Mouse (Mus musculus) midbrain, embryonic 11.5 days (tissue): ENCODE results near the gene Atrn. TPM values are rescaled to one million over a fixed set of nuclear protein-coding genes. Genes with fewer than 3 reads are reported as not detected.

ENCODE experiments used
- ATAC-seq: fragments of 200-750 bp; cut with Nextera tagmentation; 2 replicates; pipeline ENCODE4 v1.8.0; 2017; ENCODE audit warnings: moderate TSS enrichment, moderate library complexity; ENCODE audit not compliant: low FRiP score
- DNase-seq: peaks from one replicate; pipeline ENCODE4 v3.0.0; 2015; ENCODE audit warnings: low spot score; ENCODE audit errors: missing footprints
- H3K27ac ChIP-seq: fragments of 300-500 bp; sonication (generic); 2 replicates; pipeline ENCODE4 v1.5.1; 2014; ENCODE audit warnings: low read depth, low read length
- H3K27me3 ChIP-seq: fragments of 300-500 bp; sonication (generic); 2 replicates; pipeline ENCODE4 v1.6.1; 2014; ENCODE audit warnings: mild to moderate bottlenecking, low read length, moderate library complexity, mixed read lengths; ENCODE audit not compliant: control insufficient read depth, insufficient read depth
- H3K36me3 ChIP-seq: fragments of 300-500 bp; sonication (generic); 2 replicates; pipeline ENCODE4 v1.6.1; 2014; ENCODE audit warnings: mild to moderate bottlenecking, low read length, moderate library complexity, mixed read lengths; ENCODE audit not compliant: control insufficient read depth, insufficient read depth
- H3K4me1 ChIP-seq: fragments of 300-500 bp; sonication (generic); 2 replicates; pipeline ENCODE4 v1.6.1; 2014; ENCODE audit warnings: low read length; ENCODE audit not compliant: control insufficient read depth, insufficient read depth
- H3K4me2 ChIP-seq: fragments of 300-500 bp; sonication (generic); 2 replicates; pipeline ENCODE4 v1.6.1; 2014; ENCODE audit warnings: mild to moderate bottlenecking, moderate library complexity
- H3K4me3 ChIP-seq: fragments of 300-500 bp; sonication (generic); 2 replicates; pipeline ENCODE4 v1.5.1; 2014; ENCODE audit warnings: low read depth, low read length
- H3K9ac ChIP-seq: fragments of 300-500 bp; sonication (generic); 2 replicates; pipeline ENCODE4 v1.6.1; 2014; ENCODE audit warnings: low read length
- H3K9me3 ChIP-seq: fragments of 300-500 bp; sonication (generic); 2 replicates; pipeline ENCODE4 v1.6.1; 2016; ENCODE audit warnings: low read length; ENCODE audit not compliant: control insufficient read depth
- WGBS: fragments of 180-500 bp; shearing (Covaris S2); extraction: QIAGEN DNeasy Blood & Tissue Kit; methylation state at CpG from one replicate; pipeline ENCODE4 v1.1.7; 2014; 5-methylcytosine and 5-hydroxymethylcytosine counted together
- microRNA-seq: library from miRNA; unstranded; fragments of <30 nt; microRNA quantifications from one replicate; pipeline ENCODE4, GENCODE M21; 2017
- polyA plus RNA-seq: library from polyadenylated mRNA; unstranded; fragments of >200 nt; fragmentation: Nextera tagmentation; extraction: Ambion mirVana; gene quantifications from 2 replicates; pipeline ENCODE4 v1.2.1, GENCODE M21; 2014

Gene Atrn
- polyA plus RNA-seq, 1 experiment from 2014 or later, result 9.2 TPM

DNA sequence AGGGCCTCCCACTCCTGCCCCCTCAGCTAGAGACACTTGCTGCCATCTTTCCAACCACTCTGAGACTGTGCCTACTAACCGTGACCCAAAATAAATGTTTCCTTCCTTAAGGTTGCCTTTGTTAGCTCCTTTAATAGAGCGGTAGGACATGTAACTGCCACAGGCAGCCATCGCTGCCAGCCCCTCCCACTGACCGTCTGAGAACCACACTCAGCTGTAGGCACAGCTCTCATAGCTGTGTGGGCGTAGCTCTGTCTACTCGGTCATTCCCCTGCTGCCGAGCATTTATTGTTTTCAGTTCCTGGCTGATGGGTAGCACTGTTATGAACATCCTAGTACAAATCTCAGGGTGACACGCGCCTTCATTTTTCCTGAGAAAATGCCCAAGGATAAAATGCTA lies 160.0 kb downstream of the Atrn start:
- H3K27me3 ChIP-seq, result peaks cover 14% of the 10 kb centered on the region
- H3K4me1 ChIP-seq, result peaks cover 3% of the 10 kb centered on the region; the same call in 1 of the 2 replicates
- no peak overlapping the region for H3K27ac ChIP-seq
- no peak overlapping the region for H3K4me2 ChIP-seq
- no peak for ATAC-seq
- H3K36me3 ChIP-seq, result no peaks in the 10 kb centered on the region
- no peak for DNase-seq
- no peak overlapping the region for H3K9ac ChIP-seq
- H3K9me3 ChIP-seq, result no peaks in the 10 kb centered on the region
- 80% methylated on average over 9 of the region's 9 CpGs for WGBS
- H3K4me3 ChIP-seq, result no peak overlapping the region

DNA sequence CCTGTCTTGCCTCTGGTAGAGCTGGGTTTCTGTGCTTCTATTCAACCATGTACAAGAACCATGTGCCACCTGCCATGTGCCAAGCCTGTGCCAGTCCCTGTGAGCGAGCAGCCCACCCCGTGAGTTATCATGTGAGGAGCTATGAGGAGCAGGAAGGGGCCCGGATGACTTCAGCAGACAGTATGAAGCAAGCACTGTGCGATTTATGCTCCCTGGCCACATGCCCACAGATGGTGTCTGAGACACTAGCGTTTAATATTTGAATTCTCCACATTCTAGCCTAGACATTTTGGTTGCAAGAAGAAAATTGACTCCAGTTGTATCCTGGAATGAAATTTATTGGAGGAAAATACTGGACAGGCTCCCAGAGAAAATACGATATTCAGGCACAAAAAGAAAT lies 161.2 kb downstream of the Atrn start:
- H3K36me3 ChIP-seq, result no peaks in the 10 kb centered on the region
- DNase-seq, result no peak
- H3K4me3 ChIP-seq, result no peak overlapping the region
- peaks cover 11% of the 10 kb centered on the region for H3K27me3 ChIP-seq
- H3K9ac ChIP-seq, result no peak overlapping the region
- H3K4me1 ChIP-seq, result peaks cover 3% of the 10 kb centered on the region; the same call in 1 of the 2 replicates
- H3K4me2 ChIP-seq, result no peak overlapping the region
- no peaks in the 10 kb centered on the region for H3K9me3 ChIP-seq
- 83% methylated on average over 6 of the region's 6 CpGs for WGBS
- ATAC-seq, result no peak
- H3K27ac ChIP-seq, result no peak overlapping the region

- Histone ChIP-seq H3K4me2 (no peak overlapping the region), H3K36me3 (no peaks in the 10 kb centered on the region), H3K9ac (no peak overlapping the region), H3K4me3 (no peak overlapping the region), H3K4me1 (no peaks in the 10 kb centered on the region), H3K27me3 (no peaks in the 10 kb centered on the region), H3K27ac (no peak overlapping the region), H3K9me3 (no peaks in the 10 kb centered on the region)
- WGBS, result 88% methylated on average over 10 of the region's 10 CpGs
- ATAC-seq (no peak), DNase-seq (peak; percentile 56)
Observed at GRCm38 (mm10) chr2:131072536-131072935, 166.2 kb downstream of the Atrn start.

Small RNAs within 50 kb of the gene (microRNA-seq; reads per million reads assigned to microRNA genes)
- not detected for gene Mir6973b

Other genes starting within 250 kb of the Atrn start
- 37.6 and 46.7 TPM in 2 replicates for gene Ddrgk1, start 241.8 kb upstream of the Atrn start, polyA plus RNA-seq
- gene Itpa, start 238.9 kb upstream of the Atrn start, polyA plus RNA-seq, result 144 and 156 TPM in 2 replicates
- 0.40 and 0.42 TPM in 2 replicates for gene Slc4a11, start 209.0 kb upstream of the Atrn start, polyA plus RNA-seq
- gene 4930402H24Rik, start 89 bp upstream of the Atrn start, polyA plus RNA-seq, result 49.6 and 54.8 TPM in 2 replicates
- gene Gfra4, start 136.6 kb downstream of the Atrn start, polyA plus RNA-seq, result 2.1 and 3.0 TPM in 2 replicates
- gene Adam33, start 157.3 kb downstream of the Atrn start, polyA plus RNA-seq, result 0.64 and 0.68 TPM in 2 replicates
- gene Siglec1, start 180.3 kb downstream of the Atrn start, polyA plus RNA-seq, result 0.10 TPM in 2 replicates
- 2.9 and 3.3 TPM in 2 replicates for gene Hspa12b, start 220.8 kb downstream of the Atrn start, polyA plus RNA-seq
- gene Gm11037, start 227.0 kb downstream of the Atrn start, polyA plus RNA-seq, result not detected in 2 replicates